Mouse (Mus musculus): ENCODE data around the gene Adamtsl1. TPM values are rescaled to one million over a fixed set of nuclear protein-coding genes. Genes with fewer than 3 reads are reported as not detected.

Adamtsl1 gene
- polyA plus RNA-seq, 2 experiments, result 0.11 to 0.23 TPM

DNA sequence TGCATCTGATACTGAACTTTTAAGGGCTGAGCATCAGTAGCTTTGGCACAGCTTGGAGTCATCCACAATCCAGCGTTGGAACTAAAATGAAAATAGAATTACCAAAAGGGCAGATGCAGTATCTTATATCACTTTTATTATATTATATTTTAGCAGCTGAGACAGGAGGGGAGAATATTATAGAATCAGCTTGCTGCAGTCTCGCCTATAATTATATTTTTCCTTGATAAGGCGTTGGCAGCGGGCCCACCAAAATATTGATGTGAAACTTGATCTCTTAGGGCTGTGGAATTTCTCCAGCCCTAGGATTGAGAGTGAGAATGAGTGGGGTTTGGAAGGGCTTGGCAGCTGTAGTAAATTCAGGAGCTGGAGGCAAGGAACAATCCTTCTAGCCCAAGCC is 387.3 kb downstream of the Adamtsl1 start:
- no peaks in the 10 kb centered on the region for H3K4me1 ChIP-seq (replicated peaks; ENCODE audit: control insufficient read depth in 2 of 2, insufficient read depth in 2 of 2, low read length in 1 of 2)
- no peak overlapping the region for H3K4me3 ChIP-seq (ENCODE audit: insufficient read depth in 1 of 2, low read depth in 2 of 2, low read length in 2 of 2)
- WGBS (ENCODE audit: insufficient replicate concordance), result 60% methylated on average over 4 of the region's 4 CpGs
- TF ChIP-seq CTCF (IDR thresholded peaks at IDR 0.05; ENCODE audit: low read depth) (no peak), EP300 (IDR thresholded peaks at IDR 0.05; ENCODE audit: low read depth) (no peak)
- no peaks in the 10 kb centered on the region for H3K27me3 ChIP-seq (ENCODE audit: control insufficient read depth, insufficient read depth, low read length)
- no peak overlapping the region for H3K4me2 ChIP-seq (ENCODE audit: low read depth)
- ATAC-seq (ENCODE audit: insufficient read depth) (no peak), DNase-seq (ENCODE audit: low read depth in 3 of 3, low spot score in 3 of 3) (no peak)
- H3K27ac ChIP-seq, result no peak overlapping the region
- no peaks in the 10 kb centered on the region for H3K36me3 ChIP-seq (replicated peaks; ENCODE audit: control insufficient read depth, insufficient read depth, low read depth)
- H3K9ac ChIP-seq (replicated peaks), result no peak overlapping the region
- no peaks in the 10 kb centered on the region for H3K9me3 ChIP-seq (ENCODE audit: control insufficient read depth, low read length)

DNA sequence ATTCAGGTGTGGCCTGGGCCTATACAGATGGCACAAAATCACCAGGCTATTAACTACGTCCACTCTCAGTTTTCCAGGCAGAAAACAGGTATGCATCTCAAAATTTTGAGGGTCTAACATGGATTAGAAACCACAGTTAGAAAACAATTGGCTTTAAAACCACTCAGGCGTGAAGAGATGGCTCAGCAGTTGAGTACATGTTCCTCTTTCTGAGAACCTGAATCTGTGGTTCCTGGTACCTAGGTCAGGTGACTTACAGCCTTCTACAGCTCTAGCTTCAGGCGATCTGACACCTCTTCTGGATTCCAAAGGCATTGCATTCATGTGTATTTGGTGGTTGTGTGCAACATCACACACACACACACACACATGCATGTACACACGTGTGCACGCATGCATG is 390.2 kb downstream of the Adamtsl1 start:
- Histone ChIP-seq H3K9ac (replicated peaks) (no peak overlapping the region), H3K9me3 (ENCODE audit: control insufficient read depth, low read length) (no peaks in the 10 kb centered on the region), H3K27me3 (ENCODE audit: control insufficient read depth, insufficient read depth, low read length) (no peaks in the 10 kb centered on the region), H3K4me2 (ENCODE audit: low read depth) (no peak overlapping the region), H3K27ac (no peak overlapping the region), H3K4me1 (replicated peaks; ENCODE audit: control insufficient read depth in 2 of 2, insufficient read depth in 2 of 2, low read length in 1 of 2) (no peaks in the 10 kb centered on the region), H3K4me3 (ENCODE audit: insufficient read depth in 1 of 2, low read depth in 2 of 2, low read length in 2 of 2) (no peak overlapping the region), H3K36me3 (replicated peaks; ENCODE audit: control insufficient read depth, insufficient read depth, low read depth) (no peaks in the 10 kb centered on the region)
- no peak for ATAC-seq (ENCODE audit: insufficient read depth)
- DNase-seq (ENCODE audit: low read depth in 3 of 3, low spot score in 3 of 3), result no peak
- TF ChIP-seq CTCF (IDR thresholded peaks at IDR 0.05; ENCODE audit: low read depth) (no peak), EP300 (IDR thresholded peaks at IDR 0.05; ENCODE audit: low read depth) (no peak)
- 63% methylated on average over 5 of the region's 5 CpGs for WGBS (ENCODE audit: insufficient replicate concordance)

DNA sequence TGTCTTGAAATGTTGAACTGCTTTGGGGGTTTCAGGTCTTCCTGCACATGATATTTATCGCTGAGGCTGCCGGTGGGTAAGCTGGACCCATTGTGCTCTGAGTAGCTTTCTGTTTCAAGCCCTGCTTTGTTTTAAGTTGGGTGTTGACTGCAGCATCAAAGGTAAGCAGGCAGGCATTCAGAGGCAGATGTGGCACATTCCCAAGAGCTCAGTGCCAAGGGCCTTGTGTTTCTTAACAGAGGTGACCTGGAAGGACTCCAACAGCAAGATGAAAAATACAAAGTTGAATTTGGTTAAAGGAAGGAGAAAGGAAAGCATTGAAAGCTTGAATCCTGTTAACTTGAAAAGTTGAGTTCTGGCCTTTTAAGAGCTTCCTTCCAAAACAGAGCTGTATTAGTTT is 402.1 kb downstream of the Adamtsl1 start:
- no peaks in the 10 kb centered on the region for H3K9me3 ChIP-seq (ENCODE audit: control insufficient read depth, low read length)
- 60% methylated on average over 2 of the region's 2 CpGs for WGBS (ENCODE audit: insufficient replicate concordance)
- ATAC-seq (ENCODE audit: insufficient read depth) (no peak), DNase-seq (ENCODE audit: low read depth in 3 of 3, low spot score in 3 of 3) (no peak)
- no peak overlapping the region for H3K4me2 ChIP-seq (ENCODE audit: low read depth)
- H3K27ac ChIP-seq, result no peak overlapping the region
- no peak overlapping the region for H3K9ac ChIP-seq (replicated peaks)
- H3K36me3 ChIP-seq (replicated peaks; ENCODE audit: control insufficient read depth, insufficient read depth, low read depth), result no peaks in the 10 kb centered on the region
- TF ChIP-seq CTCF (IDR thresholded peaks at IDR 0.05; ENCODE audit: low read depth) (no peak), EP300 (IDR thresholded peaks at IDR 0.05; ENCODE audit: low read depth) (no peak)
- H3K4me3 ChIP-seq (ENCODE audit: insufficient read depth in 1 of 2, low read depth in 2 of 2, low read length in 2 of 2), result no peak overlapping the region
- no peaks in the 10 kb centered on the region for H3K4me1 ChIP-seq (replicated peaks; ENCODE audit: control insufficient read depth in 2 of 2, insufficient read depth in 2 of 2, low read length in 1 of 2)
- H3K27me3 ChIP-seq (ENCODE audit: control insufficient read depth, insufficient read depth, low read length), result no peaks in the 10 kb centered on the region

DNA sequence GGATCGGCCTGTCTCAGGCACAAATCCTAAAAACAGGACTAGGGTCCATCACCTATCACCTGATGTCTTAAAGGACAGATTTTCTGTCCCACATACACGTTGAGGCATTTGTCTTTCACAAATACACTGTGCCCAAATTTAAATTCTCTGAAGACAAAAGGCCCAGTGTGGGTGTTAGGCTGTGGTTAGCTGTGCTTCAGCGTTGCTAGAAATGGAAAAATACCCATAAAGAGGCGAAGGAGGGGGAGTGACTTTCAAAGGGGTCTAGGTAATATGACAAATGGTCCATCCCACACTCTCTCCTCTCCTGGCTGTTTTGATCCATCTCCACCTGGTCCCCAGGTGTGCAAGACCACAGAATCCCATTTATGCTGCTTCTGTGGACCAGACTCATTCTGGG is 404.4 kb downstream of the Adamtsl1 start:
- DNase-seq (ENCODE audit: low read depth in 3 of 3, low spot score in 3 of 3) (no peak), ATAC-seq (ENCODE audit: insufficient read depth) (no peak)
- Histone ChIP-seq H3K9me3 (ENCODE audit: control insufficient read depth, low read length) (no peaks in the 10 kb centered on the region), H3K27me3 (ENCODE audit: control insufficient read depth, insufficient read depth, low read length) (no peaks in the 10 kb centered on the region), H3K9ac (replicated peaks) (no peak overlapping the region), H3K27ac (no peak overlapping the region), H3K4me2 (ENCODE audit: low read depth) (no peak overlapping the region), H3K4me3 (ENCODE audit: insufficient read depth in 1 of 2, low read depth in 2 of 2, low read length in 2 of 2) (no peak overlapping the region), H3K36me3 (replicated peaks; ENCODE audit: control insufficient read depth, insufficient read depth, low read depth) (no peaks in the 10 kb centered on the region), H3K4me1 (replicated peaks; ENCODE audit: control insufficient read depth in 2 of 2, insufficient read depth in 2 of 2, low read length in 1 of 2) (no peaks in the 10 kb centered on the region)
- 52% methylated on average over 4 of the region's 4 CpGs for WGBS (ENCODE audit: insufficient replicate concordance)
- TF ChIP-seq CTCF (IDR thresholded peaks at IDR 0.05; ENCODE audit: low read depth) (no peak), EP300 (IDR thresholded peaks at IDR 0.05; ENCODE audit: low read depth) (no peak)

DNA sequence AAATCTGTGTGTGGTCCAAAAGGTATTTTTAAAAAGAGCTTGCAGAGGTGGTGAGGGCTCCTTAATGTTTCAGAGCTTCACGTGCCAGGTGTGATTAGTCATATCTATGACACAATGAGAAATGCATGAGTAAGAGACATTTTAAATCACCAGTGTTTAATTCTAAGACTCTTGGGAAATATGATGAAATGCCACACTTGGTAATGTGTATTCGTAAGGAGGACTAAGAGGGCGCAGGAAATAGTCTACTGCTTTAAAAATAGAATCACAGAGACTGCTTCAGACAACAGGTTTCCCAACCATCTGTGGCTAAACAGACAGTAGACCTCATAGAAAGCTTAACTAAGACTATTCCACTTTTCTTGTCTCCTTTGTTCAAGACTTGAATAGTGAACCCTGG is 406.5 kb downstream of the Adamtsl1 start:
- no peaks in the 10 kb centered on the region for H3K27me3 ChIP-seq (ENCODE audit: control insufficient read depth, insufficient read depth, low read length)

More for the DNA sequence above, 406.5 kb downstream of the Adamtsl1 start:
- TF ChIP-seq EP300 (IDR thresholded peaks at IDR 0.05; ENCODE audit: low read depth), result no peak
- no peak for TF ChIP-seq CTCF (IDR thresholded peaks at IDR 0.05; ENCODE audit: low read depth)
- DNase-seq (ENCODE audit: low read depth in 3 of 3, low spot score in 3 of 3) (no peak), ATAC-seq (ENCODE audit: insufficient read depth) (no peak)
- H3K9ac ChIP-seq (replicated peaks), result no peak overlapping the region
- no peaks in the 10 kb centered on the region for H3K36me3 ChIP-seq (replicated peaks; ENCODE audit: control insufficient read depth, insufficient read depth, low read depth)
- no peak overlapping the region for H3K4me2 ChIP-seq (ENCODE audit: low read depth)
- H3K27ac ChIP-seq, result no peak overlapping the region
- no peaks in the 10 kb centered on the region for H3K9me3 ChIP-seq (ENCODE audit: control insufficient read depth, low read length)
- no peak overlapping the region for H3K4me3 ChIP-seq (ENCODE audit: insufficient read depth in 1 of 2, low read depth in 2 of 2, low read length in 2 of 2)
- 39% methylated on average over 3 of the region's 3 CpGs for WGBS (ENCODE audit: insufficient replicate concordance)
- no peaks in the 10 kb centered on the region for H3K4me1 ChIP-seq (replicated peaks; ENCODE audit: control insufficient read depth in 2 of 2, insufficient read depth in 2 of 2, low read length in 1 of 2)
